35 mouse cellular contexts compared by ENCODE assay signal in genomic region chr1:121049684-121050083, GRCm38 (mm10).
"Had no signal": no experiment of that assay in that cellular context is flagged by ENCODE, and none has a peak within 500 bp of the region (broad histone marks: within the 10 kb centered on the region; RNA-seq: fewer than 3 reads in every experiment).

No protein-coding gene starts in this region.

- H3K4me2 ChIP-seq: heart, embryonic 11.5 days; heart, embryonic 12.5 days; heart, embryonic 13.5 days; heart, embryonic 15.5 days; hindbrain, embryonic 12.5 days; hindbrain, embryonic 13.5 days; hindbrain, embryonic 14.5 days; hindbrain, embryonic 15.5 days; intestine, embryonic 15.5 days; kidney, embryonic 15.5 days had no signal

- H3K27ac ChIP-seq: heart, embryonic 10.5 days; heart, embryonic 13.5 days; heart, embryonic 15.5 days; hindbrain, embryonic 10.5 days; hindbrain, embryonic 12.5 days; hindbrain, embryonic 13.5 days; hindbrain, embryonic 14.5 days; hindbrain, embryonic 15.5 days; hindbrain, postnatal 0 days; intestine, embryonic 15.5 days; kidney, embryonic 15.5 days; kidney, postnatal 0 days; layer of hippocampus, adult 2 months had no signal

- H3K4me1 ChIP-seq: heart, embryonic 10.5 days; heart, embryonic 12.5 days; heart, embryonic 15.5 days; intestine, embryonic 15.5 days had no signal

- DNase-seq: heart, postnatal 10 days; heart, postnatal 14 days; heart, postnatal 36 days; heart, postnatal 4 days; kidney, adult 11 months; kidney, adult 18-20 months; kidney, adult 2 months; kidney, adult 8-10 months; kidney, adult 9 months; kidney, postnatal 10 days; kidney, postnatal 14 days; kidney, postnatal 25 days; kidney, postnatal 36 days; kidney, postnatal 4 days; layer of hippocampus, adult 9-11 months; layer of hippocampus, postnatal 36 days had no signal

- H3K4me3 ChIP-seq: heart, embryonic 10.5 days; heart, embryonic 12.5 days; heart, embryonic 13.5 days; heart, embryonic 15.5 days; hindbrain, embryonic 10.5 days; hindbrain, embryonic 12.5 days; hindbrain, embryonic 13.5 days; hindbrain, embryonic 15.5 days; intestine, embryonic 15.5 days; kidney, embryonic 15.5 days; layer of hippocampus, adult 2 months had no signal

- H3K9me3 ChIP-seq: heart, embryonic 10.5 days; heart, embryonic 12.5 days; heart, embryonic 13.5 days; heart, embryonic 15.5 days; hindbrain, embryonic 10.5 days; hindbrain, embryonic 12.5 days; hindbrain, embryonic 13.5 days; hindbrain, embryonic 15.5 days; intestine, embryonic 15.5 days; kidney, embryonic 15.5 days had no signal

- H3K36me3 ChIP-seq: heart, embryonic 10.5 days; heart, embryonic 12.5 days; heart, embryonic 13.5 days; heart, embryonic 15.5 days; hindbrain, embryonic 10.5 days; hindbrain, embryonic 12.5 days; hindbrain, embryonic 13.5 days; hindbrain, embryonic 15.5 days; intestine, embryonic 15.5 days; kidney, embryonic 15.5 days had no signal

- H3K9ac ChIP-seq: heart, embryonic 12.5 days; heart, embryonic 13.5 days; heart, embryonic 15.5 days; hindbrain, embryonic 12.5 days; hindbrain, embryonic 13.5 days; hindbrain, embryonic 14.5 days; hindbrain, embryonic 15.5 days; intestine, embryonic 15.5 days; kidney, embryonic 15.5 days had no signal

- ATAC-seq: hindbrain, embryonic 16.5 days; hindbrain, postnatal 0 days; inflammation-experienced regulatory T-cells, adult 6 months; intestine, embryonic 15.5 days; intestine, embryonic 16.5 days; intestine, postnatal 0 days had no signal

- H3K27me3 ChIP-seq: heart, embryonic 12.5 days; intestine, embryonic 15.5 days had no signal
